Mouse (Mus musculus) left cerebral cortex, postnatal 10 days (tissue): ENCODE measurements around the gene Veph1. TPM values are rescaled to one million over a fixed set of nuclear protein-coding genes. Genes with fewer than 3 reads are reported as not detected.
A peak's percentile ranks its signal among the peaks of the same experiment; 100 is the strongest.
"Not testable (repeated sequence)": the region's sequence is repeated elsewhere in the genome, so short reads cannot be mapped to it uniquely, and the experiment has no call there.

Source experiments
- DNase-seq, 2 experiments: peaks; one replicate each; pipeline ENCODE4 v3.0.0; 2021 to 2022; ENCODE audit warnings: low spot score in 2 of 2, mixed read lengths in 1 of 2; ENCODE audit errors: extremely low spot score in 1 of 2
- intact Hi-C: fragments of 180-260 bp; cut with DNase I; formaldehyde crosslinking; loops from one replicate; pipeline ENCODE4 v1.15.1; 2025
- total RNA-seq, 2 experiments: library from RNA; stranded (reverse); gene quantifications; 2 replicates each; pipeline ENCODE4 v1.2.3; 2021

The Veph1 gene
- total RNA-seq, 2 experiments from 2014 or later = 0.34 TPM

DNA sequence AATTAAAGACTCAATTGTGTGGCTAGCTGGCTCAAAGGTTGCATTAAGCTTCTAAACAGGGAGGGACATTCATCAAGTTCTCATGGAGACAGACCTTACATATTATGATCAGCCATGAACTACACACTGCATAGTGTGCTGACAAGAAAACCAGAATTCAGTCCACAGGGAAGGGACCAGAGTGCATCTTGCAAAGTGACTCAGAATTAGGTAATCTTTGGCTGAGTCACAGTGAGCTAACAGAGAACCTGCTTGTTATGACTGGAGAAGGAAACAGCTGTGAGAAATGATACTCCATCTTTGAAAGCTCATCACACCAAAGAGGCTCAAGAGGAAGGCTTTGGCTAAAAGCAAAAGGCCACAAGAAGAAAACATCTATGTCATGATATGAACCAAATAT lies 56.2 kb downstream of the Veph1 start:
- intact Hi-C loops = no loop called here
- DNase-seq = no peak

DNA sequence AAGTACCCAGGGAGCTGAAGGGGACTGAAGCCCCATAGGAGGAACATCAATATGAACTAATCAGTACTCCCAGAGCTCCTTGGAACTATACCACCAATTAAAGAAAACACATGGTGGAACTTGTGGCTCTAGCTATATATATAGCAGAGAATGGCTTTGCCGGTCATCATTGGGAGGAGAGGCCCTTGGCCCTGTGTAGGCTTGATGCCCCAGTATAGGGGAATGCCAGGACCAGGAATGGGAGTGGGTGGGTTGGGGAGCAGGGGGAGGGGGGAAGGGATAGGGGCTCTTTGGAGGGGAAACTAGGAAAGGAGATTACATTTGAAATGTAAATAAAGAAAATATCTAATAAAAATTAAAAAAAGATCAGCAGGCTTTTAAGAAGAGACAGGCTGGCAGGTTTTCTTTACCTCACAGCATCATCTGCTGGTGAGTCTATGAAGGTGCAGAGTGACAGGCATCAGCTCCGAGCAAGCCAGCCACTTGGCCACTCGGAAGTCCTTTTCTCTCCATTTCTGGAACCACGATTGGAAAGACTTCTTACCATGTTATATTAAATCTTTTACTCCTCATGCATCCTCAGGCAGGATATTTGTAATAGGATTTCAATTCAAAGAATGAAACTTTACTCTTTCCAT lies 60.3 kb downstream of the Veph1 start:
- not testable (repeated sequence) for DNase-seq
- intact Hi-C loops = loop anchor here (5.0 kb wide), 1 partner anchor 229 kb away; no protein-coding TSS in a partner anchor

DNA sequence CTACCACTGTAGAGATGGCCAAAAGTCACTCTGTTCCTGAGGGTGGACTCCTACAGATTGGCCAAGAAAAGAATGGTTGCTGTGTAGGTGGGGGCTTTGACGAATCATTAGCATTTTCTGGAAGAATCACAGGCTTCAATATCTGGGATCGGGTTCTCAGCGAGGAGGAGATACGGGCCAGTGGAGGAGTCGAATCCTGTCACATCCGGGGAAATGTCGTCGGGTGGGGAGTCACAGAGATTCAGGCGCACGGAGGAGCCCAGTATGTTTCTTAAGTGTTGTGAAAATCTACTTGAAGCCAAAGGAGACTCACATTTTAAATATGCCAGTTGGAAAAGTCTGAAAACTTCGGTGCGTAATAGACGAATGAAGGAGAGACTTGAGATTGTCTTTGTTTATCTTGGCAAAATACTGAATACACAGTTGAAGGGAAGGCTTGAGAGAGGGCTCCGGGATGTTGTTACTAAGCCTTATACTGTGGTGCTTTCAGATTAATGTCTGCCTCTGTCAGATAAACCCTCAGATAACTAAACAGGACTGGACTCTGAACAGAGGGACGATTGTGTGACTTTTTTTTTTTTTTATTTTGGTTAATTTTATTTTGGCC lies 71.6 kb downstream of the Veph1 start:
- intact Hi-C loops = no loop called here
- no peak for DNase-seq

DNA sequence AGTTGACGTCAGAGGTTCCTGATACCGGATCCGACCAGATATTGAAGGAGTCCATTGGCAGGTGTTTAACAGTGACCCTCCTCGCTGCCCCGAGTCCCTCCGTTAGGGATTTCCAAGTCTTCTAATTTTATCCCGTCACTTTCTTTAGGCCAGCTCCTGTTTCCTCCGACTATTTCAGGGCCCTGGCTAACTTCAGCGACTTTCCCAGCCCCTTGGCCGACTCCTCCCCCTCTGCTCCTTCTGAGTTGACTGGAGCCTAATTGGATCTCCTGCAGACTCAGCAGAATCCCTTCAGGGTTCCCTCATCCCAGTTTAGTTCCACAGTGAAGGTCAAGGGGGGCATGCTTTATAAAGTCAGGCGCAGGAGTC lies 75.4 kb downstream of the Veph1 start:
- peak in 1 of 2 experiments; percentile 22 for DNase-seq
- intact Hi-C loops = no loop called here

DNA sequence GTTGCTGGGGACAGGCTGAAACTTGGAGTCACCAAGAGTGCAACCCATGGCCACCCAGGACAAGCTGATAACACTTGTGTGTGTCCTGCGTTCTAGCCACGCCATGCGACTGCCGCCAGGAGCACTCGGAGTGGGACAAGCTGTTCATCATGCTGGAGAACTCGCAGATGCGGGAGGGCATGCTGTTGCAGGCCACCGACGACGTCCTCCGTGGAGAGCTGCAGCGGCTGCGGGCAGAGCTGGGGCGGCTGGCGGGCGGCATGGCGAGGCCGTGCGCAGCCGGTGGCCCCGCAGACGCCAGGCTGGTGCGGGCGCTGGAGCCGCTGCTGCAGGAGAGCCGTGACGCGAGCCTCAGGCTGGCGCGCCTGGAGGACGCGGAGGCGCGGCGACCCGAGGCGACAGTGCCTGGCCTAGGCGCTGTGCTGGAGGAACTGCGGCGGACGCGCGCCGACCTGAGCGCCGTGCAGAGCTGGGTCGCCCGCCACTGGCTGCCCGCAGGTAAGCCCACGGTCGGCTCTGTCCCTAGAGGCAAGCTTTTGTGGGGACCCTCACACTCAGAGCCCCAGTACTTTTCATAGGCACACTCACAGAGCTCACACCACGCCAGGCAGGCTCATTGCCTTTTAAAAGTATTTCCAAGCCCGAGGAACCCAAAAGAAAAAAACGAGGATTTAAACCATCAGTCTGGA lies 75.9 kb downstream of the Veph1 start:
- intact Hi-C loops = no loop called here

DNA sequence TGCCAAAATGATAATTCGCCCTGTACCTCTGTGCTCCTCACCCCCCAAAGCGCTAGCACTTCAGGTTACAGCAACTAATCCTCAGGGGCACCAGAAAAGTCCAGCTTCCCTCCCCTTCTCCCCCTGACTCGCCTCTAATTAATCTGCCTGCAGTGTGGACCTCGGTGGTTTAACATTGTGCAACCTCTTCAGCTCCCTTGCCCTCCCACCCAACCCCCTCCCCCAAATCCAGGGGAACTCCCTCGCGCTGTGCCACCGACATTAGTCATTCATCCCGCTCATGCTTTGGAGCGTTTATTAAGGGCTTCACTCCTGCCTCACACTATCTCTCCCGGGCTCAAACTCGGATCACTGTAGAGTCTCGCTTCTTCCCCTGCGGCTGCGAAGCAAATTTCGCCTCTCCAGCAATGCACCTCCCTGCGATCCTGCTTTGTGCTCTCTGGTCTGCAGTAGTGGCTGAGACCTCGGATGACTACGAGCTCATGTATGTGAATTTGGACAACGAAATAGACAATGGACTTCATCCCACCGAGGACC lies 76.9 kb downstream of the Veph1 start, which contains the start of gene Ptx3:
Gene Ptx3, plus strand, starts transcription at position 256 of the 537 bp plus-strand sequence.
- intact Hi-C loops = no loop called here
- DNase-seq = no peak

More for the DNA sequence above, 75.9 kb downstream of the Veph1 start:
- DNase-seq = peak in 1 of 2 experiments; percentile 58

DNA sequence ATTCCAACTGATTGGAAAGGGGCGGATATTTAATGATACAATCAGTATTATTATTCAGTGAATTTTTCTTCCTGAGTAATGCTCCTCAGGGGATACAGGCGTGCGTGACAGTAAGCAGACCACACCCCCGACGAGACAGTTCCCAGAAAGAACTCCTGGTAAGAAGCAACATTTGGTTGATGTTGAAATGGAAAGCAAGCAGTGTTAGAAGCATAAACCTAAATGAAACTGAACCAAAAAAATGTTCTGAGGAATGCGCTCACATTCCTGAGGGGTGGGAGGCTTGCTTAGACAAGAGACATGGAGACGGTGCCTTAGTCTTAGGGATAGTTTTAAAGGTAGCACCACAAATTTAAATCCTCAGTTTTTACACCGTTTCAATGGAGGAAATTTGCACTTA lies 80.9 kb downstream of the Veph1 start:
- no peak for DNase-seq
- intact Hi-C loops = no loop called here

DNA sequence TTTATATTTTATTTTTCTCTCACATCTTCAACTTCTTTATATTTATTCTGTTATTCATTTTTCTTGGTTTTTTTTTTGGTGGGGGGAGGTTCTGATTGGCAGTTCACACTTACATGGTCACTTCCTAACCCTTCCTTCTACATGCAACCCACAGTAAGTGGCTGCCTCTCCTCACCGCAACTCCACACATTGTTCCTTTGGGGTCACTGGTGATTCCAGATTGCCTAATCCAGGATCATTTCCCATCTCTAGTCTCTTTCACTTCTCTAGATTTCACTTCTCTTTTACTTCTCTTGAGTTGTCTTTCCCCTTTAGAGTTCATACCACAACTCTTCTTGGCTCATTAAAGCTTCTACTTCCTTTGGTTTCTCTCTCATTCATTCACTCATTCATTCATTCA lies 83.1 kb downstream of the Veph1 start:
- intact Hi-C loops = no loop called here
- no peak for DNase-seq

DNA sequence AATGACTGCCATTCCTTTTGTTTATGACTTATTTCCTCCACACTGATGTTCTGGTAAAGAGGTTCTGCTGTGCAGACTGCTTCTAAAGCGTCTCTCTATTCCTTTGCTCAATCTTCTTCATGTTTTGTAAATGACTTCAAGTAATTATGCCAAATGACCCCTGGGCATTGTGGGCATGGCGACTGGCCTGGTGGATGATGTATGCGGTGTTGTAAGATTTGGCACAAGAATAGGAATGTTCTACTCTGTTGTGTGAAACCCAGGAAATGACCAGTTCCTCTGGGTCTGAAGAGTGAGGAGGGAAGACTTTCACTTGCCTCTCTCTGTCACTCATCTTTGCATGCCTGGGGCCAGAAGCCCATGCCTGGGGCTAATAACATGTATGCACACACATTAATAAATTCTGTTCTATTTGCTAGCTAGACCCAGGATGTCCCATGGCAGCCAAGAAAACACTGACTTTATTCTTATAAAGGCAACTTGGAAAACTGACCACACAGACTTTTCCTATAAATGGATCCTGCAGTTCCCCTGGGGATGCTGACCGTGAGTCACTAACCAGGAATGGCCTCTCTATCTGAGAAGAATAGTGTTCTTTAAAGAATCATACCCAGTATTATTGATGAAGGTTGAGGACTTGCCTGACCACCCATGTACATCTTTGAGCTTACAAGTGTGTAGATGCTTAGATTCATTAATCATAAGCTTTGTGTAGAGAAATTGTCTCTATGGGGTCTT lies 87.6 kb downstream of the Veph1 start:
- intact Hi-C loops = no loop called here
- DNase-seq = no peak

DNA sequence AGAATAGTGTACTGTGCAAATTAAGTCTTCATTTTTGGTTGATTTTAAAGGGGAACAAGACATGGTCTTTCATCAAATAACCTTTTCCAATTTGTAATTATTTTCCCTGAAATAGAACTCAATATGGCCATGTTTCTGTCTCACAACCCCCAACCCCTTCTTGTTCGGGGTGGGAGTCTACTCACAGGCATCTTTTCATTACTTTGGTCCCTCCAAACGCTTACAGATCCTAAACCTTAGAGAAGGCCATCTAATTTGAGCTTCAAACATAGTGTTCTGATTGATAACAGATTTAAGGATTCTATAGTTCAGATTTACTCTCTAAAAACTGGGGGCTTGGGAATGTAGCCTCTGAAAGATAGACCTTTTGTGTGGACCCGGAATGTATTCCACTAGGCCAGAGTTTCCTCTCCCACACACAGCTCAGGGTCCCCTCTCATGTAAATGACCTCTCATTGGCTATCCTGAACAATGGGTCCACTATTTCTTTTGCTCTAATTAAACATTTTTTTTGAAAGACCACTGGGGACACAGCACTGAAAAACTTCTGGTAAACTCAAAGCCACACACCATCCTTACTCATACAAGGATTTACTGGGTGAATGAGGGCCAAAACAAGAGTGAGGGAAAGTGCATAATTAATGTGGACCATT lies 102.6 kb downstream of the Veph1 start:
- intact Hi-C loops = no loop called here
- DNase-seq = no peak

DNA sequence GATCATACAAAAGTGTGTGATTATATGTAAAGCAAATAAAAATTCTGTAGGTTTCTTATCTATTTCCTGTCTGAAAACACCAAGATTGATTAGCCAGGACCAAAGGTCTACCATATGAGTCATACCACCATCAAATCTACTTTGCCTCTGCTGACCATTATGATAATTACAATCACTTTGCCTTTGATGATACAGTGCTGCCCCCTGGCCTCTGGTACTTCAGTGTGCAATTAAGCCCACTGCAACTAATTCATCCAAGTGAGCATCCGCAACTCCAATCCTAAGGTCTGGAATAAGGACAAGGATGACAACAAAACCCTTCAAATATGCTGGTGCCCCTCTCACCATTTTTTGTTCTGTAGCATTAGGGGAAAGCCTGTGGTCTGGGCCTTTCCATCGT lies 117.0 kb downstream of the Veph1 start:
- intact Hi-C loops = no loop called here
- DNase-seq = no peak

DNA sequence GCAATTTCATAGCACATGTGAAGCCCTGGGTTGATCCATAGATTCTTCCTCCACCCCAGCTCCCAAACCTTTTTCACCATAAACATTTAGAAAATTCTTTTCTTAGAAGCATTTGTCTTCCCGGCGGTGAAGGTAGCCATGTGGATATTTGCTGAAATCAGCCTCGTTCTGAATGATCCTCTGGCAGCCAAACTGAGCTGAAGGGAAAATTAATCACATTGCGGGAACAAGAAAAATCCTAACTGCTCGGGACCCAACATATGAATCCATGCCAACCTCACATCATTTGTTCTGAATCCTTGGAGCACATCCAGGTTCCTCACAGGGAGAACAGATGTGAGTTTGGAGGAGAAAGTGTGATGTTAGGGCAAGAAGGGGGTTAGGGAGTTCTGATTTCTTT lies 123.7 kb downstream of the Veph1 start:
- no peak for DNase-seq
- intact Hi-C loops = no loop called here

DNA sequence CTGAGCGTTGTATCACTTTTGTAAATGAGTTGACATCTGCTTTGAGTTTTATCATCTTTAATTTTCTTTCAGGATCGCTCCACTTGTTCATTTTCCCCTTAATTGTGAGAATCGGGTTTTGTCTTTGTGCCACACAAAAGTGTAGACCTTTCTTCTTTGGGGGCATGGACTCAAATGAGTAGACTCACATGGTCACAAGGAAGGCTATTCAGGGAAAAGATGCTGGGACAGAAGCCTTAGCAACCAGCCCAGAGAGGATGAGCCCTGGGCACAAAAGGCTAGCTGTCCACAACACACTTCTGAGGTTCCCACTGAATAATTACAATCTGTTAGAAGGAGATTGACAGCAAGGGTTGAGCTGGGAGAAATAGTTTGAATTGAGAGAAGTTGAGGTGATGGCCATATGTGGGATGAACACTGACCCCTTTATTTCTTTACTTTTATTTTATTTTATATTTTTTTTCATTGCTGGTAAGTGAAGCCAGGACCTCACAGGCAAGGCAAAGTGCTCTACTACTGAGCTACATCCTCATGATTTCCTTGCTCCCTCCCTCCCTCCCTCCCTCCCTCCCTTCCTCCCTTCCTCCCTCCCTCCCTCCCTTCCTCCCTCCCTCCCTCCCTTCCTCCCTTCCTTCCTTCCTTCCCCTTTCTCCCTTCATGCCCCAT lies 126.6 kb downstream of the Veph1 start:
- intact Hi-C loops = no loop called here
- DNase-seq = no peak

DNA sequence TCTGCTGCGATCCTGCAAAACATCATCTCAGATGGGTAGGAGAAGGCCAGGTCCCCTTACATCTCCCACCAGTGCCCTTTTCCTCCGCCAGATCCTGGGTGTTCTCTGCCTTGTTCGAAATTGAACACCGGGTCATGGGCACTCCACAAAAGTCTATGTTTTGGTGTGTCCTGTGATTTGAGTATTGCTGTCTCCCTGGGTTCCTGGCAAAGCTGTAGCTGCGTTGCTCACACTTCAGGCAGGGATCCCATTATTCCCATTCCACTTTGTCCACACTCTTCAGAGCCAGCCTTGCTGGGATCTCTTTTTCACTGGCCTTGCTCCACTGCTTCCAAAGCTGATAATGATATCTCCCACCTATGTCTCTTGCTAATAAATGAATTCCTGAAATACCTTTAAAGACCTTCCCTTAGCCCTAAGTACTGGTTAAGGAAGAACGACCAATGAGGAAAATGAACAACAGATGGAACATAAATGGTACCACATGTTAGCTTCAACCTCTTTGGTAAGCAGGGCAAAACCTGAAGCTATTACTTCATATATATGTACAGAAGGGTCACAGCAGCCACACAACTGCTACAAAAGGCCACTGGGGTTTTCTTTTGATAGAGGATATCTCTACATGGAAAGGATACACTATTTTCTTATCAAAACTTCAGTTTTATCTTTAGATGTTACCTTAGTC lies 129.9 kb downstream of the Veph1 start:
- intact Hi-C loops = no loop called here
- DNase-seq = no peak

DNA sequence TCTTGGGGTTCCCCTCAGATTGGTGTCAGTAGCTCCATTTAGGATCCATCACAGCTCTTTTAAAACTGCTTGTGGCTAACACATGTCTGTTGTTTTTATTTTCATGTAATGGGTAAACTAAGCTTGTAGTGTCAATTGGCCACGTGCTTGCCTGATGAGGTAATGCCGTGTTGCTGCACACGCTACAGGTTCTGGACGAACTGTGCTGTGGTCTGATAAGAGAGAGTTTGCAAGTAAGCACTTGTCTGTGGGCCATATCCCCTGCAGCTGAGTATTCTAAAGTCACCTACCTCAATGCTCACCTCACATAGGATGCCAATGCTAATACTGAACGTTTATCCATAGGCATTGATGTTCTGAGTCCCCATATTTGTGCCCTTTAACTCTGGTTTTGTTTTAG lies 131.6 kb downstream of the Veph1 start:
- no peak for DNase-seq
- intact Hi-C loops = no loop called here

DNA sequence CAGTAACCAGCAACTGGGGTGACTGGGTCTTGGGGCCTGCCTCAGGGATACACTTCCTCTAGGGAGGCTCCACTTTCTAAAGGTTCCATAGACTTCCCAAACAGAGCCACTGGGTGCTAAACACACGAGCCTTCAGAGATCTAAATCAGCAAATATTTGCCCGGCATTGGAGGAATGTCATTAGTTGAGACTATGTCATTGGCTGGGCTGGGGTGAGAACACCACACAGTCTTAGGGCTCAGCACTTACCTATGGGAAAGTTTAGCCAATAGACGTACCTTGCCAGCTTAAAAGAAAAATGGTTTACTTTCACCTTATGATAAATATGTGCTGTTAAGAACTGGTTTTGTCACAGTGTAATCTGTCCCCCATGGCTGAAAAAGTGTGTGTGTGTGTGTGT lies 132.1 kb downstream of the Veph1 start:
- no peak for DNase-seq
- intact Hi-C loops = no loop called here

DNA sequence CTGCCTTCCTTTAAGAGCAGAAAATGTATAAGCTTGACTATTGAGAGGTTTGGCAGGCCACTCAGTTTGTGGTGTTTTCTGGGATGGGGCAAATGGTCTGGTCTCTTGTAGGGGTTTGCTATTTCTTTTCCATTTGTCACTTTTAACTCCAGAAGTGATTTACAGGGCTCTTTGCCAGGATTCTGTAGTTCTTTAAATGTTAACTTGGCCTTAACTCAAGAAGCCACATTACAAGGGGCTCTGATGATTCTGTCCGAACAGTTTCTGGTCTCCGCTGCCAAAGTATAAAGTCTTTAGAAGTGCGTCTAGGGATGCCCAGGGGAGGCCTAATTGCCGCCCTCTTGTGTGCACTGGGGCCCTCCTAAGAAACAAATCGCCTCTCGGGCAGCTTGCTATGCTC lies 134.0 kb downstream of the Veph1 start:
- intact Hi-C loops = no loop called here
- no peak for DNase-seq

DNA sequence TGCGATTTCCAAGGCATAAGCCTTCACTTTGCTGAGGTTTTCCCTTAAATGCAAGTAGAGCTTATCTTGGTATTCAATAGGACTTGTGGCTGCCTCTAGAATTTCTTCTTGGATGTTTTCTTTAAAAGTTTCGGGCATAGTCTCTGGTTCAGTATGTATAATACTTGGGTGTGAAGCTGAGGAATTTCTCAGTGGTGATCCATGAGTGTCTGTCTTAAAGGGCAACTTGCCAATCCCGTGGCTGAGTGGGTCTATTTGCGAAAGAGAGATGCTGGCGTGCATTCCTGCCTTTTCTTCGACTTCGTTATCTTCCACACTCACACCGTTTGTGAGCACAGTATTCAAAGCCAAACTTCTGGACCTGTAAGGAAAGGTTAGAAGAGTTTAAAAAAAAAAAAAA lies 138.7 kb downstream of the Veph1 start:
- no peak for DNase-seq
- intact Hi-C loops = no loop called here
